ENCODE assay signal across 11 mouse cellular contexts in genomic region chr7:121935906-121936794, GRCm38 (mm10). TPM values are rescaled to one million over a fixed set of nuclear protein-coding genes. Genes with fewer than 3 reads are reported as not detected.
DNase-seq lines count a peak whose midpoint lies in the region; ATAC-seq and TF ChIP-seq lines count a peak whose summit lies in the region.
"Had no signal": no experiment of that assay in that cellular context is flagged by ENCODE, and none has a peak within 500 bp of the region (broad histone marks: within the 10 kb centered on the region; RNA-seq: fewer than 3 reads in every experiment).

No protein-coding gene starts in this region.

- DNase-seq in cerebellum, adult 11 months = peak; percentile 45
- no peak for DNase-seq in cerebellum, postnatal 4 days (ENCODE audit: low spot score in 2 of 2)
- DNase-seq in hindbrain, postnatal 0 days (ENCODE audit: low spot score) = peak; percentile 21
- DNase-seq in hindbrain, embryonic 10.5 days (ENCODE audit: low spot score) = no peak
- peak; percentile 64 for DNase-seq in kidney, postnatal 10 days
- no peak for DNase-seq in ovary, postnatal 10 days (ENCODE audit: low spot score)
- no peak for DNase-seq in embryo, embryonic 10.5 days (ENCODE audit: low spot score)

- peak overlapping the region; percentile 73 for H3K27ac ChIP-seq in hindbrain, postnatal 0 days
- H3K27ac ChIP-seq in hindbrain, embryonic 10.5 days = no peak overlapping the region; the same call in 1 of the 2 replicates
- 0 out of 4 replicates have a peak overlapping the region, but pooled peaks of 1 of the 2 experiments have one; percentile 6 for H3K27ac ChIP-seq in heart, embryonic 14.5 days (replicated peaks in 1 of 2; ENCODE audit: control insufficient read depth in 1 of 2, insufficient read depth in 1 of 2, low read depth in 2 of 2, low read length in 2 of 2)
- H3K27ac ChIP-seq: limb, embryonic 13.5 days; macrophage had no signal

- H3K9me3 ChIP-seq in hindbrain, postnatal 0 days (ENCODE audit: low read length) = no peaks in the 10 kb centered on the region
- no peaks in the 10 kb centered on the region for H3K9me3 ChIP-seq in hindbrain, embryonic 10.5 days
- no peaks in the 10 kb centered on the region for H3K9me3 ChIP-seq in heart, embryonic 14.5 days (ENCODE audit: control insufficient read depth, low read length)
- H3K9me3 ChIP-seq: limb, embryonic 13.5 days; neural tube, embryonic 13.5 days had no signal

- no peak overlapping the region for H3K9ac ChIP-seq in hindbrain, postnatal 0 days (replicated peaks; ENCODE audit: low read length)
- no peak overlapping the region for H3K9ac ChIP-seq in heart, embryonic 14.5 days (ENCODE audit: low read length)
- H3K9ac ChIP-seq: limb, embryonic 13.5 days; neural tube, embryonic 13.5 days had no signal

- no peak for TF ChIP-seq CTCF in hindbrain, postnatal 0 days (IDR thresholded peaks at IDR 0.05; ENCODE audit: low read depth)

- ATAC-seq in hindbrain, postnatal 0 days = no peak
- peak; percentile 16; the same call in 1 of the 2 replicates for ATAC-seq in heart, embryonic 14.5 days (ENCODE audit: insufficient number of reproducible peaks, insufficient read depth, low FRiP score, low read depth)

- H3K36me3 ChIP-seq in hindbrain, postnatal 0 days (ENCODE audit: insufficient read depth, low read length) = no peaks in the 10 kb centered on the region
- peaks cover 27% of the 10 kb centered on the region; the same call in 1 of the 2 replicates for H3K36me3 ChIP-seq in hindbrain, embryonic 10.5 days
- H3K36me3 ChIP-seq in heart, embryonic 14.5 days (ENCODE audit: control insufficient read depth, insufficient read depth, low read length) = peaks cover 8% of the 10 kb centered on the region; the same call in 1 of the 2 replicates

- H3K4me1 ChIP-seq in hindbrain, postnatal 0 days (ENCODE audit: insufficient read depth, low read length) = peaks cover 14% of the 10 kb centered on the region
- peaks cover 20% of the 10 kb centered on the region; the same call in 1 of the 2 replicates for H3K4me1 ChIP-seq in hindbrain, embryonic 10.5 days (replicated peaks)
- H3K4me1 ChIP-seq in heart, embryonic 14.5 days (ENCODE audit: control insufficient read depth in 2 of 2, insufficient read depth in 2 of 2, low read length in 2 of 2) = peaks cover 23 to 42% of the 10 kb centered on the region in 2 experiments

- 61% methylated on average over 12 of the region's 12 CpGs for WGBS in hindbrain, postnatal 0 days
- 88% methylated on average over 12 of the region's 12 CpGs for WGBS in hindbrain, embryonic 10.5 days
- 48% methylated on average over 12 of the region's 12 CpGs for WGBS in heart, embryonic 14.5 days

- H3K4me2 ChIP-seq in hindbrain, postnatal 0 days (ENCODE audit: low read depth, low read length) = no peak overlapping the region
- no peak overlapping the region for H3K4me2 ChIP-seq in heart, embryonic 14.5 days (ENCODE audit: low read length)
- H3K4me2 ChIP-seq: limb, embryonic 13.5 days; neural tube, embryonic 13.5 days had no signal

- no peak overlapping the region for H3K4me3 ChIP-seq in hindbrain, postnatal 0 days (ENCODE audit: low read length)
- no peak overlapping the region for H3K4me3 ChIP-seq in hindbrain, embryonic 10.5 days
- H3K4me3 ChIP-seq in heart, embryonic 14.5 days (ENCODE audit: control insufficient read depth in 1 of 2, insufficient read depth in 1 of 2, low read depth in 1 of 2, low read length in 2 of 2) = no peak overlapping the region
- H3K4me3 ChIP-seq: limb, embryonic 13.5 days; neural tube, embryonic 13.5 days had no signal

- H3K27me3 ChIP-seq in hindbrain, postnatal 0 days (ENCODE audit: insufficient read depth, low read length) = no peaks in the 10 kb centered on the region
- H3K27me3 ChIP-seq in hindbrain, embryonic 10.5 days (ENCODE audit: insufficient read depth, poor library complexity, severe bottlenecking) = no peaks in the 10 kb centered on the region
- H3K27me3 ChIP-seq in heart, embryonic 14.5 days (ENCODE audit: control insufficient read depth, insufficient read depth, low read length) = no peaks in the 10 kb centered on the region
- H3K27me3 ChIP-seq: limb, embryonic 13.5 days; neural tube, embryonic 13.5 days had no signal

RNA-seq across cellular contexts. Expression of gene Cog7, which starts 45.4 kb away (rescaled TPM):
- total RNA-seq in hindbrain, postnatal 0 days (2014; rRNA removed) = 38.1 and 39.0 TPM in 2 replicates
- 32.2 and 34.2 TPM in 2 replicates for polyA plus RNA-seq in hindbrain, postnatal 0 days (2015; fragmentation: Nextera tagmentation; extraction: Ambion mirVana)
- 21.0 and 23.2 TPM in 2 replicates for polyA plus RNA-seq in hindbrain, embryonic 10.5 days (2016; fragmentation: Nextera tagmentation; extraction: Ambion mirVana)
- 18.3 and 19.2 TPM in 2 replicates for polyA plus RNA-seq in heart, embryonic 14.5 days (2014; fragmentation: Nextera tagmentation; extraction: Ambion mirVana)

Comparison
In these comparisons a context has a peak if more than half of its experiments do, and no peak if none do; other contexts are left out.
1. DNase-seq: peak in cerebellum, adult 11 months (single experiment), hindbrain, postnatal 0 days (single experiment) and kidney, postnatal 10 days (single experiment); none in cerebellum, postnatal 4 days (0 of 2), hindbrain, embryonic 10.5 days (single experiment), ovary, postnatal 10 days (single experiment) and embryo, embryonic 10.5 days (single experiment).